8 mouse cellular contexts compared by ENCODE assay signal in genomic region chr5:96161263-96161577, GRCm38 (mm10). TPM values are rescaled to one million over a fixed set of nuclear protein-coding genes. Genes with fewer than 3 reads are reported as not detected.
A peak's percentile ranks its signal among the peaks of the same experiment; 100 is the strongest.
DNase-seq lines count a peak whose midpoint lies in the region; ATAC-seq and TF ChIP-seq lines count a peak whose summit lies in the region.

No protein-coding gene starts in this region.

- H3K4me1 ChIP-seq in heart, embryonic 16.5 days (ENCODE audit: control insufficient read depth, insufficient read depth, low read length) = peaks cover 23% of the 10 kb centered on the region
- peaks cover 4 to 7% of the 10 kb centered on the region in 2 experiments; a peak in 3 of 4 replicates for H3K4me1 ChIP-seq in MEL (ENCODE audit: control insufficient read depth in 1 of 2, insufficient read depth in 2 of 2, low read length in 2 of 2)
- peaks cover 25% of the 10 kb centered on the region for H3K4me1 ChIP-seq in forebrain, embryonic 15.5 days

- H3K4me3 ChIP-seq in heart, embryonic 16.5 days (ENCODE audit: low read length) = peak overlapping the region; percentile 96
- H3K4me3 ChIP-seq in MEL (ENCODE audit: control insufficient read depth in 1 of 2, insufficient read depth in 1 of 2, low read depth in 2 of 2, low read length in 2 of 2) (peak overlapping the region; percentile 65 to 92), macrophage (ENCODE audit: inconsistent target) (peak overlapping the region; percentile 50)
- peak overlapping the region; percentile 96 for H3K4me3 ChIP-seq in forebrain, embryonic 15.5 days

- peak overlapping the region; percentile 98 for H3K27ac ChIP-seq in heart, embryonic 16.5 days (ENCODE audit: low read length)
- H3K27ac ChIP-seq in MEL (ENCODE audit: control insufficient read depth, low read depth, low read length) (peak overlapping the region; percentile 89), macrophage (peak overlapping the region; percentile 56)
- H3K27ac ChIP-seq in forebrain, embryonic 15.5 days (replicated peaks) = peak overlapping the region; percentile 99

- H3K27me3 ChIP-seq in heart, embryonic 16.5 days (ENCODE audit: control insufficient read depth, insufficient read depth, low read length) = no peaks in the 10 kb centered on the region
- no peaks in the 10 kb centered on the region for H3K27me3 ChIP-seq in MEL (ENCODE audit: control insufficient read depth in 1 of 2, insufficient read depth in 2 of 2, low read length in 2 of 2)
- H3K27me3 ChIP-seq in forebrain, embryonic 15.5 days = no peaks in the 10 kb centered on the region

- no peak for TF ChIP-seq EP300 in MEL (IDR thresholded peaks at IDR 0.05; ENCODE audit: low read depth in 1 of 2, low read length in 2 of 2)

- WGBS in heart, embryonic 16.5 days = 0% methylated on average over 33 of the region's 45 CpGs
- WGBS in forebrain, embryonic 15.5 days = under 1% methylated on average over 42 of the region's 45 CpGs
- WGBS in macrophage (ENCODE audit: missing documents) = under 1% methylated on average over 33 of the region's 45 CpGs

- H3K36me3 ChIP-seq in heart, embryonic 16.5 days (ENCODE audit: control insufficient read depth, insufficient read depth) = no peaks in the 10 kb centered on the region
- peaks cover 0 to 24% of the 10 kb centered on the region in 2 experiments; a peak in 2 of 4 replicates for H3K36me3 ChIP-seq in MEL (ENCODE audit: control insufficient read depth in 1 of 2, insufficient read depth in 2 of 2, low read length in 2 of 2)
- no peaks in the 10 kb centered on the region for H3K36me3 ChIP-seq in forebrain, embryonic 15.5 days
- no peaks in the 10 kb centered on the region for H3K36me3 ChIP-seq in macrophage (ENCODE audit: inconsistent target)

- no peak for TF ChIP-seq CTCF in MEL (IDR thresholded peaks at IDR 0.05 in 2 of 3, conservative IDR thresholded peaks at IDR 0.05 in 1 of 3; ENCODE audit: control insufficient read depth in 1 of 3, insufficient read depth in 1 of 3, low read depth in 2 of 3, low read length in 3 of 3, poor library complexity in 1 of 3, severe bottlenecking in 1 of 3)

- H3K79me2 ChIP-seq in MEL (ENCODE audit: control insufficient read depth, insufficient read depth, low read length, poor library complexity) (peaks cover 47% of the 10 kb centered on the region), macrophage (ENCODE audit: inconsistent target) (peaks cover 50% of the 10 kb centered on the region)

- no peak for TF ChIP-seq RAD21 in MEL (IDR thresholded peaks at IDR 0.05; ENCODE audit: low read depth, low read length)

- intact Hi-C loops in left cerebral cortex, postnatal 25 days (cut with DNase I) = loop anchor here (1.0 kb wide), 1 partner anchor 49 kb away; no protein-coding TSS in a partner anchor

- 0 out of 4 replicates have a peak, but pooled peaks of 1 of the 2 experiments have one; percentile 8 for TF ChIP-seq POLR2A in MEL (IDR thresholded peaks at IDR 0.05; ENCODE audit: control insufficient read depth in 1 of 2, insufficient read depth in 1 of 2, low read depth in 1 of 2, low read length in 2 of 2, poor library complexity in 1 of 2)

- no peaks in the 10 kb centered on the region for H3K9me3 ChIP-seq in heart, embryonic 16.5 days (replicated peaks; ENCODE audit: control insufficient read depth, low read length)
- no peaks in the 10 kb centered on the region for H3K9me3 ChIP-seq in MEL (replicated peaks; ENCODE audit: insufficient read depth, low read length)
- no peaks in the 10 kb centered on the region for H3K9me3 ChIP-seq in forebrain, embryonic 15.5 days

- H3K4me2 ChIP-seq in heart, embryonic 16.5 days (ENCODE audit: low read depth, low read length) = peak overlapping the region; percentile 72
- H3K4me2 ChIP-seq in forebrain, embryonic 15.5 days (replicated peaks) = peak overlapping the region; percentile 62

- no peak for ATAC-seq in heart, embryonic 16.5 days (replicated peaks; ENCODE audit: extremely low read depth, insufficient read depth, low FRiP score)
- ATAC-seq in forebrain, embryonic 15.5 days (replicated peaks) = peak; percentile 39

- peak overlapping the region; percentile 99 for H3K9ac ChIP-seq in heart, embryonic 16.5 days (ENCODE audit: low read length)
- peak overlapping the region; percentile 72 for H3K9ac ChIP-seq in MEL (ENCODE audit: control insufficient read depth, low read depth, low read length, poor library complexity, severe bottlenecking)
- peak overlapping the region; percentile 98 for H3K9ac ChIP-seq in forebrain, embryonic 15.5 days (replicated peaks)

- no peak for DNase-seq in heart, adult 18-20 months
- DNase-seq in MEL (ENCODE audit: low read depth, low spot score) = no peak
- no peak for DNase-seq in left cerebral cortex, postnatal 25 days (ENCODE audit: low spot score in 2 of 2)
- DNase-seq in urinary bladder, adult 18-20 months (ENCODE audit: low spot score in 2 of 2) = no peak
- DNase-seq in frontal cortex, postnatal 10 days (ENCODE audit: low spot score in 2 of 2) = no peak

TF ChIP-seq in MEL, 35 proteins besides CTCF, POLR2A, EP300 and RAD21:
- TF ChIP-seq ZC3H11A (IDR thresholded peaks at IDR 0.05; ENCODE audit: low read depth, low read length) (no peak), HCFC1 (IDR thresholded peaks at IDR 0.05; ENCODE audit: low read depth, low read length) (no peak), POLR2AphosphoS5 (IDR thresholded peaks at IDR 0.05; ENCODE audit: borderline replicate concordance, low read depth, low read length) (no peak), USF1 (IDR thresholded peaks at IDR 0.05; ENCODE audit: low read depth, low read length) (no peak), GABPA (IDR thresholded peaks at IDR 0.05; ENCODE audit: low read depth, low read length) (no peak), MYB (IDR thresholded peaks at IDR 0.05; ENCODE audit: low read depth, low read length) (no peak), MAFK (IDR thresholded peaks at IDR 0.05; ENCODE audit: borderline replicate concordance, low read depth, low read length) (no peak), TAL1 (IDR thresholded peaks at IDR 0.05; ENCODE audit: low read length) (no peak), GATA1 (IDR thresholded peaks at IDR 0.05; ENCODE audit: low read depth, low read length) (no peak)

RNA-seq across cellular contexts. Expression of gene Cnot6l, which starts 2.8 kb away (rescaled TPM):
- polyA plus RNA-seq in heart, embryonic 16.5 days (2015; fragmentation: Nextera tagmentation; extraction: Ambion mirVana) = 14.6 and 17.2 TPM in 2 replicates
- 10 to 100 TPM; 45.4 to 51.7 TPM for total RNA-seq in heart, adult 18-20 months (2021)
- total RNA-seq in MEL (2012; rRNA removed) = 10.2 and 13.2 TPM in 2 replicates
- 10 to 100 TPM in 1 of 2 experiments, not detected in 1; 21.2 TPM for polyA plus RNA-seq in MEL (2012; ENCODE audit: insufficient read depth in 1 of 2, insufficient read length in 2 of 2, low read depth in 1 of 2, low replicate concordance in 2 of 2, missing spikeins in 1 of 2)
- polyA plus RNA-seq in forebrain, embryonic 15.5 days (2015; fragmentation: Nextera tagmentation; extraction: Ambion mirVana) = 12.8 and 14.8 TPM in 2 replicates
- total RNA-seq in macrophage (2018; cell fraction: chromatin; rRNA removed) = 100 to 1,000 TPM in 6 of 26 experiments, 10 to 100 TPM in 20; 12.2 to 143 (median 69.2) TPM
- 10 to 100 TPM; 36.7 to 73.7 (median 55.5) TPM for total RNA-seq in macrophage (2018; cell fraction: cytosol; rRNA removed)
- total RNA-seq in macrophage (2018; cell fraction: nucleus; rRNA removed) = 100 to 1,000 TPM in 6 of 26 experiments, 10 to 100 TPM in 20; 21.8 to 153 (median 64.5) TPM
- 29.0 to 34.1 TPM (median 33.3 TPM) in 3 replicates for polyA plus RNA-seq in macrophage (2018)
- 10 to 100 TPM; 76.9 to 84.6 TPM for total RNA-seq in left cerebral cortex, postnatal 25 days (2021)

RNA-seq across cellular contexts. Expression of gene Mrpl1, which starts 48.1 kb away (rescaled TPM):
- 20.9 and 23.5 TPM in 2 replicates for polyA plus RNA-seq in heart, embryonic 16.5 days (2015; fragmentation: Nextera tagmentation; extraction: Ambion mirVana)
- 10 to 100 TPM; 32.0 to 32.3 TPM for total RNA-seq in heart, adult 18-20 months (2021)
- 26.2 and 27.0 TPM in 2 replicates for total RNA-seq in MEL (2012; rRNA removed)
- polyA plus RNA-seq in MEL (2012; ENCODE audit: insufficient read depth in 1 of 2, insufficient read length in 2 of 2, low read depth in 1 of 2, low replicate concordance in 2 of 2, missing spikeins in 1 of 2) (10 to 100 TPM in 1 of 2 experiments, not detected in 1; 22.0 TPM), macrophage (2018) (13.0 to 20.4 TPM (median 15.7 TPM) in 3 replicates)
- polyA plus RNA-seq in forebrain, embryonic 15.5 days (2015; fragmentation: Nextera tagmentation; extraction: Ambion mirVana) = 16.5 and 16.7 TPM in 2 replicates
- total RNA-seq in macrophage (2018; cell fraction: chromatin; rRNA removed) = 10 to 100 TPM in 24 of 26 experiments, 1 to 10 TPM in 2; 6.9 to 45.5 (median 28.1) TPM
- total RNA-seq in macrophage (2018; cell fraction: cytosol; rRNA removed) = 10 to 100 TPM in 25 of 26 experiments, 1 to 10 TPM in 1; 8.2 to 23.7 (median 16.0) TPM
- 10 to 100 TPM in 22 of 26 experiments, 1 to 10 TPM in 4; 7.2 to 42.6 (median 18.2) TPM for total RNA-seq in macrophage (2018; cell fraction: nucleus; rRNA removed)
- total RNA-seq in left cerebral cortex, postnatal 25 days (2021) = 10 to 100 TPM; 13.9 to 16.3 TPM
